Mouse (Mus musculus): Measurements from ENCODE around the gene Skap2. TPM values are rescaled to one million over a fixed set of nuclear protein-coding genes. Genes with fewer than 3 reads are reported as not detected.

Skap2 gene
- total RNA-seq, 2 experiments from 2014 or later = 9.5 to 11.8 TPM

DNA sequence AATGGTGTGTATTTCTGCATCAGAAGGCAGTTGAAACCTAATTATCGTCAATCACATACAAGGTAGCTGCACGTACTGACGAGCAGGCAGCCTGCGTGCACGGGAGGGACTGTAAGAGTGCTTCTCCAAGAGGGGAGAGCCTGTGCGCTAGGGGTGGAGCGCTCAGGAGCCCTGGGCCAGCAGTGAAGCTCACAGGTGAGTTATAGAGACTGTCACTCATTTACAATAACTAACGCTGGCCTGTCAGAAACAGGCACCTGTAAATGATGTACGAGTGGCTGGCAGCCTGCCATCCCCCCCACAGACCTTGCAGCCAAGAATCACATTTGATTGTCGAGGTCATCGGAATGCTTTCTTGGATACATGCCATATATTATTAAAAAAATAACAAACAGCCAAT, 168.2 kb downstream of the Skap2 start:
- peak; percentile 56 for DNase-seq

- no peak for DNase-seq
These were observed 169.3 kb downstream of the Skap2 start for GRCm38 (mm10) chr6:51843081-51843480.

DNA sequence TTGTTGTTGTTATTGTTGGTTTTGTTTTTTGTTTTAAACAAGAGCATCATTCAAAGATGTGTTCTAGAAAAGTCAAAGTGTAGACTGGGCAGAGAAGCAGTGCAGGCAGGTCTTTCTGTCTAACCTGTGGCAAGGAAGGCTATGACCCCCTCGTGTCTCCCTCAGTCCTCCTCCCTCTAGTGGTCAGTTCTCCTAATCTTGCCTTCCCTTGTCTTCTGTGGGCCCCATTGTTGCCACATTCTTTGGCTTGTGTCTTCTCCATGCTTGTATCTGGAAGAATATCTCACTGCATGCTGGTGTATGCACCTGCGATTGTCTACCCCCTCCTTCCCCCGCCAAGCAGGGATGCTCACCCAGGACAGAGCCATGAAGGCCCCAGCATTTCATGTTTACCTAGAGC, 174.2 kb downstream of the Skap2 start:
- no peak for DNase-seq

DNA sequence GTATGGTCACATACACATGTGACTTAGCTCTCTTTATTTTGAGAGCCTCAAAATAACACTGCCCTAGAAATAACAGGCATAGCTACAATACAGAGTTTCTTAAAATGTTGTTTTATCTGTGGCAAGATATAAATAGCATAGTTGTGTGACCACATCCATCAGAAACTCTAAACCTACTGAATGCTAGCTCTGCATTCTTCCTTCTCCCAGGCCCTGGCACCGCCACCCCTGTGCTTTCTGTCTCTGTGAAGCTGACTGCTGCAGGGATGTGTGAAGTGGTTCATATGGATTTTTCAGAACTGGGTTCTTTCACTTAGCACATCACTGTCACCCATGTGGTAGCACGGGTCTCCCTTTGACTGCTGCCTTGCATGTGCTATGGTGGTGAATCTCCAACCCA, 179.0 kb downstream of the Skap2 start:
- DNase-seq = peak; percentile 10

- DNase-seq = no peak
These were observed 186.7 kb downstream of the Skap2 start for GRCm38 (mm10) chr6:51825621-51826021.

GRCm38 (mm10) chr6:51824136-51824830, 188.1 kb downstream of the Skap2 start:
- no peak for DNase-seq

DNA sequence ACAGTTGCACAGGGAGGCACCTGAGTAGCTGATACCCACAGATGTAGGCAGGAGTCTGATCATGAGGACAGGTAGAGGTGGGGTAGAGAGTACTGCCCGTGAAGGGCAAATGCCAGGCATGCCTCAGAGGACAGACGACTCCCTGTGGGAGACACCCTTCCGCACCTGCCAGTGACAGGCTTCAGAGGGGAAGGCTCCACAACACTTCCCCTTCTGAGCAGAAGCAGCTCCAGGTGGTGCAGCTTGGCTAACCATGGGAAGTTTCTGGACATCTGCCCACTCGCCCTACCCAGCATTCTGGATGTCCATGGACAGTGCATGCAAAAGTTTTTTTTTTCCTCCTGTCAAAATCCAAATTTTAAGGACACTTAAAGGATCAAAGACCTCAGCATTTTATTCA, 190.3 kb downstream of the Skap2 start:
- DNase-seq = no peak

- DNase-seq = no peak
These were observed 191.5 kb downstream of the Skap2 start for GRCm38 (mm10) chr6:51820853-51821252.

GRCm38 (mm10) chr6:51816892-51817621, 195.3 kb downstream of the Skap2 start:
- no peak for DNase-seq

DNA sequence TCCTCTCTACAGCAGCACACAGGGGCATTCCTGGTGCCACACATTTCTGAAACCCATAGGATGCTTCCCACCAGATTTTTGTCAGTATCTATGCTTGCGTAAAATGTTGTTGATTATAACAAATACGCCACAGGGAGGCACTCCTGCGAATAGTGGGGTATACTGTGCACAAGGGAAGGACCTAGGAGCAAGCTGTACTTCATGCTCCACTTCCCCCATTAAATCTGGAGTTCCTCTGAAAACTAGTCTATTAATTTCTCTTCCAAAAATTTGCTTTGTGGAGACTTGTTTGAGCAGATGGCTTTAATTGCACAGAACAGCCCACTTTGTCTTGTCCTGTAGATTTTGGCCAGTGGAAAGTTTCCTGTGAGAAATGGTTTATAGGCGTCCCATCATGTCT, 201.4 kb downstream of the Skap2 start:
- no peak for DNase-seq

DNA sequence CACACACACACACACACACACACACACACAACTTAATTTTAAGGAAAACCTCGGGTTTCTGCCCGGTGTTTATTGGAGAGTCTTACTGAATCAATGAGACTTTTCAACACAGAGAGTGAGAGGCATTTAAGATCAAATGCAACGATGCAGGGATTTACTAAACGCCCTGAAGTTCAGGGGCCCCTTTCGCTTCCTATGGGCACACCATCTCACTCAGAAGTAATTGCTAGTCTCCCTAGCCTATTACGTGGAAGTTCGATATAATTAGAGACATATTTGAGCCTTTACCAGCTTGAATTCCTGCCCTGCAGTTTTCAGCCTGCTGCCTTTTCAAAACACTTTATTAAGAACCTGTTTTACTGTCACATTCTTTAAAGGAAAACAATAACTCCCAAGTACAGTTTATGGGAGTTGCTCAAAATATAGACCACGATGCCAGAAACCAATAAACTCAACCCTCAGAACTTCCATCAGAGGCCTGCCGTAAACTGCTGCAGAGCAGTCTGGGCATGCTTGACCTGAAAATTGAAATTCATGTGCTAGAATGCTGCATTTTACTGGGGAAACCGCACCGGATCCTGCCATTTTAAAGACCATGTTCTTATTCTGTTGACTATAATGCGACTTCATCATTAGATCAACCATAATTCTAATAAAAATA, 203.1 kb downstream of the Skap2 start:
- no peak for DNase-seq

GRCm38 (mm10) chr6:51808011-51808410, 204.3 kb downstream of the Skap2 start:
- no peak for DNase-seq

Other genes starting within 250 kb of the Skap2 start
- gene Hoxa1, start 145.8 kb upstream of the Skap2 start, total RNA-seq (2021) = under 1 TPM; 0.19 to 0.23 TPM
- gene Hoxa2, start 152.3 kb upstream of the Skap2 start, total RNA-seq (2021) = under 1 TPM; 0.60 to 0.68 TPM
- under 1 TPM; 0.20 to 0.29 TPM for gene 5730596B20Rik, start 164.9 kb upstream of the Skap2 start, total RNA-seq (2021)
- under 1 TPM; 0.71 to 0.86 TPM for gene Hoxa4, start 179.2 kb upstream of the Skap2 start, total RNA-seq (2021)
- 1 to 10 TPM; 1.3 to 1.5 TPM for gene Hoxa5, start 192.0 kb upstream of the Skap2 start, total RNA-seq (2021)
- gene Hoxa6, start 196.2 kb upstream of the Skap2 start, total RNA-seq (2021) = not detected
- 1 to 10 TPM; 1.4 TPM for gene Hoxa3, start 200.8 kb upstream of the Skap2 start, total RNA-seq (2021)
- gene Gm28308, start 200.8 kb upstream of the Skap2 start, total RNA-seq (2021) = not detected
- gene Hoxa7, start 209.3 kb upstream of the Skap2 start, total RNA-seq (2021) = under 1 TPM in 1 of 2 experiments, not detected in 1; 0.20 TPM
- gene Hoxa9, start 218.5 kb upstream of the Skap2 start, total RNA-seq (2021) = not detected
- not detected for gene Hoxa10, start 228.3 kb upstream of the Skap2 start, total RNA-seq (2021)
- not detected for gene Hoxa11, start 233.3 kb upstream of the Skap2 start, total RNA-seq (2021)
- not detected for gene Hoxa13, start 248.3 kb upstream of the Skap2 start, total RNA-seq (2021)

Data from heart, postnatal 4 days (tissue).